Mouse (Mus musculus) adipocyte (in vitro differentiated cells): ENCODE data around the gene H60b.
"Not testable (repeated sequence)": the region's sequence is repeated elsewhere in the genome, so short reads cannot be mapped to it uniquely, and the experiment has no call there.

ENCODE experiments used
- DNase-seq: peaks from one replicate; pipeline ENCODE4 v3.0.0-alpha.2; 2016; ENCODE audit warnings: low spot score

The H60b gene

GRCm38 (mm10) chr10:22158310-22158999, at the start of gene H60b, which contains the start of gene Raet1e:
H60b (plus strand) TSS chr10:22158586.
Raet1e (plus strand) TSS chr10:22158569.
- not testable (repeated sequence) for DNase-seq

- peak; percentile 48 for DNase-seq
These were observed 17.6 kb upstream of the H60b start for GRCm38 (mm10) chr10:22140665-22141280.

GRCm38 (mm10) chr10:22142194-22142593, 16.2 kb upstream of the H60b start:
- peak; percentile 93 for DNase-seq

DNA sequence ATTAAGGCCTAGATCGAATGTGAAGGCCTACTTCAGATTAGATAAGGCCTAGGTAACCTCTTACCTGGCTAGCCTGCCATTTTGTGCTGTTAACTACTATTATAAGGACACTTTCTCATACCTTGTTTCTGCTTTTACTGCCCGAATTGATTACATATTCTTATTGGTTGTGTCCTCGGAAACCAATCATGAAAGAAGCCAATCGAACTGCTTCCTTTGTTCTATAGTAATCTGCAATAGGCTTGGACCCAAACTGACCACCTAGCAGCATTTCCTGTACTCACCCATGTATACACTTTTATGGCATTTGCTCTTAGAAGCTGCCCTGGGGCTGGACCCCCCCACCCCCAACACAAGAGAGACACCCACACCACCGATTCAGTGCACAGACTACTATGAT, 15.5 kb upstream of the H60b start:
- DNase-seq = no peak

- DNase-seq = no peak
These were observed 9.8 kb upstream of the H60b start for GRCm38 (mm10) chr10:22148441-22149072.

GRCm38 (mm10) chr10:22149073-22149690, 9.2 kb upstream of the H60b start, which contains the start of gene E030030I06Rik:
E030030I06Rik (minus strand) TSS chr10:22149270.
- DNase-seq = peak; percentile 33

DNA sequence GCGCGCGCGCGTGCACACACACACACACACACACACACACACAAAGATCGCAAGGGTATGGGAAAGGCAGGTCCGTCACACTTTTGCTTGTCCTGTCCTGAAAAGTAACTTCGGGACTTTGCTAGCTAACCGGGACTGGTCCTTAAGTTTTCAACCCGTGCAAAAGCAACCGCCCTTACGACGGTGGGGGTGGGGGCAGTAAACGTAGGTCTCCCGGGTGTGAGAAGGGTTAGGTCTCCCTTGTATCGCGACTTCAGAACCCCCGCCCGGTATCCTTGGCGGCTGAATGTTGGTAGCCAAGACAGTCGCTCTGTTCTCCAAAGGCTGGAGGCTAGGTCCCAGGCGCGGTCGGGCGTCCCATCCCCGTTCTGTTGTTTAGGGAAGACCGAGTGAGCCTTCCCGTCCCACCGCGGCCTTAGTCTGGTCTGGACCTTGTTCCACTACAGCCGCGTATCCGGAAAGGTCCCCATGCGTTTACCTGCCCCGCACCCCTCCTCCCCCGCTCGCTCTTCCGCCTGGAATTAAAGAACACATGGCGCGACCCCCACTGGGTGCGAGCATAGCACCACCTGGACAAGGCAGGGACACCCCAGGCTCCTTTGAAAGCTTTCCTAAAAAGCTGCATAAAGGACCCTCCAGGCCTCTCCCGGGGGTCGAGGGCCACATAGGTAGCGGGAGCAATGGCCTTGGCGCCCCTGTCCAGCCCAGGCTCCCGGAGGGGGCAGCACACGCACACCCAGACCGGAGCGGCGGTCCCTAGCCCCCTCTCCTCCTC, 8.5 kb upstream of the H60b start:
- no peak for DNase-seq

GRCm38 (mm10) chr10:22150593-22150992, 7.8 kb upstream of the H60b start:
- DNase-seq = no peak

GRCm38 (mm10) chr10:22151056-22151862, 7.1 kb upstream of the H60b start:
- not testable (repeated sequence) for DNase-seq

GRCm38 (mm10) chr10:22151863-22152640, 6.3 kb upstream of the H60b start:
- not testable (repeated sequence) for DNase-seq

DNA sequence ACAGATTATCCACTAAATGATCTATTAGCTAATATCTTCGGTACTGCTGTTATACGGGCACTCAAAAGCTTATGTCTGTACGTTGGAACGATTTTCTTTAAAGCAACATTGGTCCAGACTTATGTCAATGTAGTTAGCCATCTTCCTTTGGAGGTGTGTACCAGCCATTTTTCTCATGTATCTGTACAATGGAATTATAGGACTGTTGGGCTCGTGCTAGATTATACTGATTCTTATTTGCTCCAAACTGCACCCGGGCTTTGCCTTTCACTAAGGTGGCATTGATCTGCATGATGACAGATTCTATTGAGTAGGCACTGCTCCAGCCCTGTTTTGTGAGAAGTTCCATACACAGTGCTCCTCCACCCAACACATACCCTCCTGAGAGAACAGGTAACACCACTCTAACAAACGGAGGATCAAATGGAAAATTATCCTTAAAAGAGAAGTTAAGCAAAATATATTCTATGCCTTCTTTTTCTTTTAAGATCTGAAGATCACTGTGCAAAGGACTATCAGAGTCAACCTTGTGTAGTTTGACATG, 5.2 kb upstream of the H60b start:
- not testable (repeated sequence) for DNase-seq

DNA sequence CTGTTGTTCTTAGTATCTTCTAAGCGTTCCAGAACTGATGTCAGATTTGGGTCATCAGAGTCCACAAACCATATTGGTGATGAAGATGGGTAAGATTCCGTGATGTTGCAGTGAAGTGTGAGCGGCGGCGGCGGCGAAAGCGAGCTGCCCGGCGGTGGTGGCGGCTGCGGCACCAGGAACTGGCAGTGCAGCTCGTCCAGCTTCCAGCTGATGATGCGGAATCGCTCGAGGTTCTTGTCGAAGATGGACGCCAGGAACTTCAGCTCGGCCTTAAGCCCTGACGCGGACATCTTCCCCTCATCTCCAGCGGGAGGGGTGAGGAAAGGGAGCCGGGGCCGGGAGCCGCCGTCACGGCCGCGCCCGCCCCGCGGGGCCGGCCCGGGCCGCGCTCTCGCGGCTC, 4.3 kb upstream of the H60b start:
- not testable (repeated sequence) for DNase-seq

- DNase-seq = no peak
These were observed 3.3 kb upstream of the H60b start for GRCm38 (mm10) chr10:22154871-22155799.

DNA sequence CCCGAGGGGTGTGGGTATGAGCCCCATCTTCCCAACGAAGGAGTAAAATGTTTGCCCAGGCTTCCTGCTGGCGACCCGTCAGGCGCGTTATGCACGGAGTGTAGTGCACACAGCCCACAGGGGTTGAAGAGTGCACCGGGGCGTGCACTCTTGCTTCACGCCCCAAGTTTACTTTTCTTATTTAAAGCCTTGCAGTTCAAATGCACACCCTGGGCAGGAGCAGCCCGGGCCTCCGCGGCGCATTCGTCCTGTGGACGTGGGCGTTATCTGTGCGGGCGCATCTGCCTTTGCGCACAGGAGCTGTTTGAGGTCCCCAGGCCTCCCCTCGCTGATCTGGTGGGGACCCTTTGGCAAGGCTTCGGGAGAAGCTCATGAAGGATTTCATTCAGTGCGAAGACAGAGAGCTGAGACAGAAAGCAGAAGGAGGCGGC, 760 bp downstream of the H60b start:
- DNase-seq = no peak

GRCm38 (mm10) chr10:22159581-22160140, 1.3 kb downstream of the H60b start:
- DNase-seq = no peak

DNA sequence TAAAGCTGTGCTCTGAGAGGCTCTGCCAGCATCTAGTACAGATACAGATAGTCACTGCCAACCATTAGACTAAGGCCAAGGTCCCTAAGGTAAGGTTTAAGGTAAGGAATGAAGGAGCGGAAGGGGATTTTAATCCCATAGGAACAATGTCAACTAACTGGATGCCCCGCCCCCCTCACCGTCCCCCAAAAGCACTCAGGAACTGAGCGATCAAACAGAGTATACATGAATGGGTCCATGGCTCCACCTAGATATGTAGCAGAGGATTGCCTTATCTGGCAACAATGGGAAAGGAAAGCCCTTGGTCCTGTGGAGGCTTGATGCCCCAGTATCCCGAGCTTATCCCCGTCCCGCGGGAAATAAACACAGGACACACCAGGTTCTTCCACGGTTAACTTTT, 4.9 kb downstream of the H60b start:
- DNase-seq = not testable (repeated sequence)

- DNase-seq = not testable (repeated sequence)
These were observed 5.6 kb downstream of the H60b start for GRCm38 (mm10) chr10:22163705-22164583.
